In the genomic region with DNA sequence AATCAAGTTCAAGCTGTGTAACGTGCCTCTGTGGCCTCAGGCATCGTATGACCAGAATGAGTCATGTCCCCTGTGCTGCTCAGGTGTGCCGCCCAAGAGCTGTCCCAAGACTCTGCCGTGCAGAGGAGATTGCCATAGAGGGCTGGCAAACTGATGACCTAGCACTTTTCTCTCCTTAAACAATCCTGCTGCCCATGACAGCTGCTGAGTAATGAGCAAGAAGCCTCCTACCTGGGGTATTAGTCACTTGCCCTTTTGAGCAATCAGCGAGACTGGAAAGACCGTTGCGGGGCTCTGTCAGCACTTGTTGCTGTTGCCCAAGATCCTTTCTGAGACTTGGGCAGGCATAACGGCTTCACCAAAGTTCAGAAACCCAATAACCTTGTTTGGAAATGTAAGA, we compare ENCODE assay signal across 13 mouse cellular contexts.
DNase-seq lines count a peak whose midpoint lies in the region; ATAC-seq and TF ChIP-seq lines count a peak whose summit lies in the region.
"Had no signal": no experiment of that assay in that cellular context is flagged by ENCODE, and none has a peak within 500 bp of the region (broad histone marks: within the 10 kb centered on the region; RNA-seq: fewer than 3 reads in every experiment).

No protein-coding gene starts in this region.

- no peak for TF ChIP-seq CTCF in gastrocnemius, adult 2 months (IDR thresholded peaks at IDR 0.05)

- 65% methylated on average over 8 of the region's 8 CpGs for WGBS in stomach, embryonic 14.5 days

- H3K4me1 ChIP-seq in stomach, embryonic 14.5 days (ENCODE audit: control insufficient read depth, insufficient read depth, low read length), result no peaks in the 10 kb centered on the region

- DNase-seq in gastrocnemius, adult 2 months, result peak; percentile 31
- no peak for DNase-seq in gastrocnemius, adult 18-20 months (ENCODE audit: low spot score)
- DNase-seq in CD4-positive, CD25-positive, alpha-beta regulatory T cell, adult 2 months (ENCODE audit: low read depth, low spot score), result peak; percentile 20
- no peak for DNase-seq in thymus, postnatal 0 days (ENCODE audit: low spot score)
- no peak for DNase-seq in thymus, adult 18-20 months
- no peak for DNase-seq in lung, postnatal 25 days (ENCODE audit: low spot score)
- DNase-seq: gastrocnemius, postnatal 14 days; heart, postnatal 10 days; kidney, adult 11 months; liver had no signal

- H3K4me3 ChIP-seq in gastrocnemius, adult 2 months, result no peak overlapping the region
- no peak overlapping the region for H3K4me3 ChIP-seq in stomach, embryonic 14.5 days (ENCODE audit: low read depth, low read length)

- intact Hi-C loops in gastrocnemius, adult 2 months (cut with DNase I), result no loop called here

- H3K27ac ChIP-seq in gastrocnemius, adult 2 months, result peak overlapping the region; percentile 67
- no peak overlapping the region for H3K27ac ChIP-seq in stomach, embryonic 14.5 days (ENCODE audit: low read length)
- H3K27ac ChIP-seq: macrophage had no signal

- no peak overlapping the region for H3K9ac ChIP-seq in stomach, embryonic 14.5 days (replicated peaks; ENCODE audit: low read depth, low read length)

- peak; percentile 93 for ATAC-seq in granulocyte monocyte progenitor cell, adult 5-6 weeks (replicated peaks; ENCODE audit: poor library complexity, severe bottlenecking)
- 0 out of 2 replicates have a peak, but pooled peaks have one; percentile 2 for ATAC-seq in stomach, embryonic 14.5 days (ENCODE audit: insufficient number of reproducible peaks, insufficient read depth, low FRiP score, low read depth)

- H3K9me3 ChIP-seq in stomach, embryonic 14.5 days (ENCODE audit: control insufficient read depth, low read depth, low read length), result no peaks in the 10 kb centered on the region

- H3K36me3 ChIP-seq in stomach, embryonic 14.5 days (ENCODE audit: control insufficient read depth, insufficient read depth, low read length), result no peaks in the 10 kb centered on the region; the same call in 1 of the 2 replicates

- no peak overlapping the region for H3K4me2 ChIP-seq in stomach, embryonic 14.5 days (replicated peaks; ENCODE audit: low read depth, low read length)

- H3K27me3 ChIP-seq in stomach, embryonic 14.5 days (ENCODE audit: control insufficient read depth, insufficient read depth, low read length), result no peaks in the 10 kb centered on the region

Comparison
In these comparisons a context has a peak if more than half of its experiments do, and no peak if none do; other contexts are left out.
1. DNase-seq: peak in gastrocnemius, adult 2 months (single experiment) and CD4-positive, CD25-positive, alpha-beta regulatory T cell, adult 2 months (single experiment); none in gastrocnemius, adult 18-20 months (single experiment), thymus, postnatal 0 days (single experiment), thymus, adult 18-20 months (0 of 2) and lung, postnatal 25 days (single experiment).